Mouse (Mus musculus): ENCODE results near the gene Cdk16.

- no peak for TF ChIP-seq EP300 (IDR thresholded peaks at IDR 0.05; ENCODE audit: insufficient read depth, low read depth, low read length)
- no peak for TF ChIP-seq CTCF (IDR thresholded peaks at IDR 0.05; ENCODE audit: low read depth, low read length)
Measured at GRCm38 (mm10) chrX:20703741-20704290, 16.1 kb downstream of the Cdk16 start, which contains the start of gene Usp11.

All from ES-Bruce4 (cell line).